Mouse (Mus musculus) gastrocnemius, postnatal 36 days (tissue): ENCODE data around the gene Prkci. TPM values are rescaled to one million over a fixed set of nuclear protein-coding genes. Genes with fewer than 3 reads are reported as not detected.

Source experiments
- microRNA-seq, 2 experiments: library from miRNA; unstranded; fragments of <30 nt; microRNA quantifications; one replicate each; pipeline ENCODE4 v1.2.0; 2021
- total RNA-seq, 2 experiments: library from RNA; stranded (reverse); gene quantifications; 2 replicates each; pipeline ENCODE4 v1.2.3; 2021

The Prkci gene
- total RNA-seq, 2 experiments from 2014 or later = 2.8 to 3.0 TPM

Small RNA genes lying within 50 kb of the gene (microRNA-seq; reads per million reads assigned to microRNA genes)
- 0 to 0.36 reads per million in 2 experiments for gene Mir7008

Other genes with a start within 250 kb of the Prkci start
- gene Samd7, start 249.5 kb upstream of the Prkci start, total RNA-seq = not detected
- 10 to 100 TPM; 24.9 to 35.3 TPM for gene Sec62, start 202.9 kb upstream of the Prkci start, total RNA-seq
- under 1 TPM; 0.33 to 0.84 TPM for gene Gpr160, start 139.8 kb upstream of the Prkci start, total RNA-seq
- gene Phc3, start 26.3 kb upstream of the Prkci start, total RNA-seq = 10 to 100 TPM in 1 of 2 experiments, 1 to 10 TPM in 1; 9.3 to 11.6 TPM
- 10 to 100 TPM in 1 of 2 experiments, 1 to 10 TPM in 1; 9.6 to 10.5 TPM for gene Skil, start 99.3 kb downstream of the Prkci start, total RNA-seq
- gene Cldn11, start 154.2 kb downstream of the Prkci start, total RNA-seq = under 1 TPM; 0.30 to 0.36 TPM